Mouse (Mus musculus): ENCODE data around the gene Olfr1260. TPM values are rescaled to one million over a fixed set of nuclear protein-coding genes. Genes with fewer than 3 reads are reported as not detected.

Olfr1260 gene
- not detected in 2 replicates for polyA plus RNA-seq (2015; fragmentation: Nextera tagmentation; extraction: Ambion mirVana)

DNA sequence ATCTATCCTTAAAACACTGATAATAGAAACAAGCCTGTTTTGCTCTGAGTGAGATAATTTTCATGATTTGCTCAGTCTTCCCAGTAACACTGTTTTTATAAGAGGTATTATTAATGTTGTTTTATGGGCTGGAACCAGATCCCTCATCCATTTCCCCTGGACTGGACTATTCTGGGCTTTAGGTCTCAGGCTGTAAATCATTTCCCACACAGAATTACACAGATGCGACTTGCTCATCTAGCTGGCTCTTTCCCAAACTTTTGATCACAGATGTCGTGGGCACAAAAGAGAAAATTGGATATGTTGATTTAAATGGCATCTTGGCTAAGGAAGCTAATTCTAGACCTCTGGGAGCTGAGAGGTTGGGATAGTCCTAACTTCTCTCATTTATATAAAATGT, at the start of gene Olfr1260:
Gene Olfr1260, plus strand, starts transcription at position 157 of the 400 bp plus-strand sequence.
- Histone ChIP-seq H3K27me3 (no peaks in the 10 kb centered on the region), H3K4me3 (replicated peaks) (no peak within 1 kb of the TSS), H3K27ac (no peak within 1 kb of the TSS), H3K9ac (replicated peaks) (no peak within 1 kb of the TSS), H3K36me3 (no peaks in the 10 kb centered on the region), H3K4me2 (replicated peaks) (no peak within 1 kb of the TSS), H3K4me1 (replicated peaks) (no peaks in the 10 kb centered on the region), H3K9me3 (no peaks in the 10 kb centered on the region)
- WGBS: 78% methylated on average over 2 of the region's 2 CpGs
- no peak for ATAC-seq

DNA sequence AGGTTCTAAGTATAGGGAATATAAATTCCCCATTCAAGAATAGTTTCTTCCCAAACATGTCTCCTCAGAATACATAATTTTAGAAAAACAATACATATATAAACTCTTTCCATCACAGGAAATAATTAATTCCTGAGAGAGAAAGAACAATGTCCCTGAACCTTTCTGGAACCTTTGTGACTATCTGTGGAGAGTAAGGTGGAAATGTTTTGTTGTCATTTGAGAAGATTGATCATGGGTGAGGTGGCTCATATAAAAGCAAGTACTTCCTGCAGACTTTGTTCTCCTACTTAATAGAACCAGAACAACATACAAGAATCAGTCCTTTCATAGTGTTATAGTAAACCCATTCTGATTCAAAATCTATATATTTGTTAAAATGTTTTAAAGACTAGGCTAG, 47.1 kb upstream of the Olfr1260 start, which contains the start of gene Olfr1258:
Gene Olfr1258, plus strand, starts transcription at position 301 of the 400 bp plus-strand sequence.
- no peaks in the 10 kb centered on the region for H3K9me3 ChIP-seq
- H3K4me3 ChIP-seq (replicated peaks): no peak within 1 kb of the TSS
- no peak within 1 kb of the TSS for H3K9ac ChIP-seq (replicated peaks)
- H3K4me2 ChIP-seq (replicated peaks): no peak within 1 kb of the TSS
- no peaks in the 10 kb centered on the region for H3K27me3 ChIP-seq
- H3K4me1 ChIP-seq (replicated peaks): no peaks in the 10 kb centered on the region
- no peak within 1 kb of the TSS for H3K27ac ChIP-seq
- no peaks in the 10 kb centered on the region for H3K36me3 ChIP-seq
- ATAC-seq: no peak

DNA sequence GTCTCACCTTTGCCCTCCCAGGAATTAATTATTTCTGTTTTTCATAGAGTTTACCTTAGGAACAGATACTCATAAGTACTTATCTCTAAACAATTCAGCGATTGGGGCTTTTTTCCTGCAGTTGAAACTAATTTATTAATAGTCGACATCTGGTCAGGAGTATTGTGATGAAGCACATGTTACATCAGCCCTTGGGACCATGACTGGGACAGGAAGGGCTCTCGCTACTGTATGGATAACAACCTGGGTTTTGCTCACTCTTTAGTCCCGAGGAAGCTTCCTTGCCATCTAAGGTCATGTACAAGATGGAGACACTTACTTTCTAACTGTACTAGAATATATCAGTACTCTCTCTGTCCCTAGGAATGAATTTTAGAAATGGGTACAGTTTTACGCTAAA, 25.6 kb upstream of the Olfr1260 start, which contains the start of gene Olfr1259:
Gene Olfr1259, minus strand, starts transcription at position 101 of the 400 bp plus-strand sequence.
- ATAC-seq: no peak
- no peak within 1 kb of the TSS for H3K27ac ChIP-seq
- no peaks in the 10 kb centered on the region for H3K4me1 ChIP-seq (replicated peaks)
- no peaks in the 10 kb centered on the region for H3K9me3 ChIP-seq
- no peak within 1 kb of the TSS for H3K4me3 ChIP-seq (replicated peaks)
- no peak within 1 kb of the TSS for H3K4me2 ChIP-seq (replicated peaks)
- no peaks in the 10 kb centered on the region for H3K36me3 ChIP-seq
- WGBS: 93% methylated on average over 5 of the region's 5 CpGs
- H3K27me3 ChIP-seq: no peaks in the 10 kb centered on the region
- no peak within 1 kb of the TSS for H3K9ac ChIP-seq (replicated peaks)

DNA sequence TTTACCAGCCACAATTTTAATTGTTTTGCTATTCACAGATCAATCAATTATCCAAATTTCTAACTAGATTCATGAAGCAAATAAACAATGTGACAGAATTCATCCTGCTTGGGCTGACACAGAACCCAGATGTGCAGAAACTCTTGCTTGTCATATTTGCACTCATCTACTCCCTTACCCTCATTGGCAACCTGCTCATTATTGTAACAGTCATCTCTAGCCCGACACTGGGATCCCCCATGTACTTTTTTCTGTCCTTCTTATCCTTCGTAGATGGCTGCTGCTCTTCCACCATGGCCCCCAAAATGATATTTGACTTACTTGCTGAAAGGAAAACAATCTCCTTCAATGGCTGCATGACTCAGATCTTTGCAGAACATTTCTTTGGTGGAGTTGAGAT, 3.6 kb downstream of the Olfr1260 start:
- Histone ChIP-seq H3K4me3 (replicated peaks) (no peak overlapping the region), H3K36me3 (no peaks in the 10 kb centered on the region), H3K27me3 (no peaks in the 10 kb centered on the region), H3K4me1 (replicated peaks) (no peaks in the 10 kb centered on the region), H3K9ac (replicated peaks) (no peak overlapping the region), H3K4me2 (replicated peaks) (no peak overlapping the region), H3K9me3 (no peaks in the 10 kb centered on the region), H3K27ac (no peak overlapping the region)
- WGBS: 89% methylated on average over 2 of the region's 2 CpGs
- ATAC-seq: no peak

DNA sequence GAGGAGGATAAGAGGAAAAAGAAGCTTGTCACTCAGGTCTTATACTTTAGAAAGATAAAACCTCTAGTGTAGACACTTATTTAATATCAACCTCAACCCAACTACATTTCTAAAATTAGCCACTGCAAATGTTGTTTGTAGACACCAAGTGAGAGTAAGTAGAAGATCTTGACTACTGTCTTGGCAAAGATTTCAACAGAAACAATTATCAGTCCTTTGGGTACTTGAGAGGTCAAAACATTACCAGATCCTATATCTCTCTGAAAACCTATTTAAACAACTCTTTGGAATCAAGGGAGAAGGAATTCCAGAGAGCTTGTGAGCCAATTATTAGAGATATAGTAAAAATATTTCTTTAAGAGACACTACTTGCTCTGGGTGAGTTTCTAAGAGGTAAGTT, 16.8 kb downstream of the Olfr1260 start, which contains the start of gene Olfr1261:
Gene Olfr1261, plus strand, starts transcription at position 301 of the 400 bp plus-strand sequence.
- Histone ChIP-seq H3K4me3 (replicated peaks) (no peak within 1 kb of the TSS), H3K4me1 (replicated peaks) (no peaks in the 10 kb centered on the region), H3K27ac (no peak within 1 kb of the TSS), H3K27me3 (no peaks in the 10 kb centered on the region), H3K9me3 (no peaks in the 10 kb centered on the region), H3K9ac (replicated peaks) (no peak within 1 kb of the TSS), H3K36me3 (no peaks in the 10 kb centered on the region), H3K4me2 (replicated peaks) (no peak within 1 kb of the TSS)
- ATAC-seq: no peak

DNA sequence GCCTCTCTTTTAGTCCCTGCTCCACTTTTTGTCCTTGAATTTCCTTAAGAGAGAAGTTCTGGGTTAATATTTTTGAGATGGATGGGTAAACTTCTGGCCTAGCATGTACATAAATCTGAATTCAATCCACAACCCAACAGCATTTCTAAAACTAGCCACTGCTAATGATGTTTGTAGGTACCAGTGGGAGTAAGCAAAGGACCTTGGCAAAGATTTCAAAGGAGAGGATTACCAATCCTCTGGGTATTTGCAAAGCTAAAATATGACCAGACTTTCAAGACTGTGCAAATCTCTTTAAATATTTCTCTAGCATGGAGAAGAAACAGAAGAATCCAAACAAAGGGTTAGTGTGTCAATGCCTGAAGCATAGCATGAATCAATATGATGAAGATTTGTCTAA, 25.7 kb downstream of the Olfr1260 start, which contains the start of gene Olfr1262:
Gene Olfr1262, plus strand, starts transcription at position 301 of the 400 bp plus-strand sequence.
- no peak for ATAC-seq
- no peaks in the 10 kb centered on the region for H3K9me3 ChIP-seq
- H3K4me3 ChIP-seq (replicated peaks): no peak within 1 kb of the TSS
- H3K4me2 ChIP-seq (replicated peaks): no peak within 1 kb of the TSS
- H3K27ac ChIP-seq: no peak within 1 kb of the TSS
- H3K36me3 ChIP-seq: no peaks in the 10 kb centered on the region
- H3K4me1 ChIP-seq (replicated peaks): no peaks in the 10 kb centered on the region
- H3K27me3 ChIP-seq: no peaks in the 10 kb centered on the region
- H3K9ac ChIP-seq (replicated peaks): no peak within 1 kb of the TSS

DNA sequence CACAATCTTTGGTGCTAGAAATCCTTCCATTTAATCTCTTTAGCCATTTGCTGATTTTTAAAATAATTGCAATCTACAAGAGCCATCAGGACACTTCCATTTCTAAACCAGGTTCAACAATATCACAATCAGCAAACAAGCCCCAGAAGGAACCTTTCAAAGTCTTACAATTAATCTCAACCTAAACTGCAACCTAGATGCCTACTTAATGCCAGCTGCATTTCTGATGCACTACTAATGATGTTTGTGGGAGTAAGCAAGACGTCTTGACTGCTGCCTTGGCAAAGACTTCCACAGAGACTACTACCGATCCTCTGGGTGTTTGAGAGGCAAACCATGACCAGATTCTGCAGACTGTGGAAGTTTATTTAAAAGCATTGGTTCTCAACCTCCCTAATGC, 37.7 kb downstream of the Olfr1260 start, which contains the start of gene Olfr1263:
Gene Olfr1263, plus strand, starts transcription at position 301 of the 400 bp plus-strand sequence.
- H3K4me1 ChIP-seq (replicated peaks): no peaks in the 10 kb centered on the region
- H3K36me3 ChIP-seq: no peaks in the 10 kb centered on the region
- no peak within 1 kb of the TSS for H3K4me3 ChIP-seq (replicated peaks)
- H3K27ac ChIP-seq: no peak within 1 kb of the TSS
- H3K9me3 ChIP-seq: no peaks in the 10 kb centered on the region
- H3K9ac ChIP-seq (replicated peaks): no peak within 1 kb of the TSS
- no peaks in the 10 kb centered on the region for H3K27me3 ChIP-seq
- 81% methylated on average over 2 of the region's 2 CpGs for WGBS
- H3K4me2 ChIP-seq (replicated peaks): no peak within 1 kb of the TSS
- no peak for ATAC-seq

DNA sequence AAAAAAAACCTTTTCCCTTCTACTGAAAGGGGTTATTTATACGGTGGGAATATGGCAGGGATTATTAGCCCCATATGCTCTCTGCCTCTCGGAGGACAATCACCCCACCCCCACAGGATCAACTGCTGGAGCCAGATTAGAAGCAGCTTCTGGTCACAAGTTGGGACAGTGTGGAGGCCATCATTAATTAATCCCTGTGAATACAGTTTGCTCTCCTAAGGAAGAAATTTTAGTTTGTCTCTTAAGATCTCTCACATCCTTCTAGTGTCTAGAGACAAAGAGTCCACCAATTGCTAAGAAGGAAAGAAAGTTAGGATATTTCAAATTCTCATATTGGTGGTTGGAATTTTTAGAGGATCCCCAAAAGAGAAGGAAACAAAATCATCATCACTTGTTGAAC, 51.3 kb downstream of the Olfr1260 start, which contains the start of gene Olfr1264:
Gene Olfr1264, minus strand, starts transcription at position 101 of the 400 bp plus-strand sequence.
- Histone ChIP-seq H3K9ac (replicated peaks) (no peak within 1 kb of the TSS), H3K27me3 (no peaks in the 10 kb centered on the region), H3K4me2 (replicated peaks) (no peak within 1 kb of the TSS), H3K9me3 (no peaks in the 10 kb centered on the region), H3K36me3 (no peaks in the 10 kb centered on the region), H3K4me1 (replicated peaks) (no peaks in the 10 kb centered on the region), H3K27ac (no peak within 1 kb of the TSS), H3K4me3 (replicated peaks) (no peak within 1 kb of the TSS)
- ATAC-seq: no peak
- 71% methylated on average over 2 of the region's 2 CpGs for WGBS

Other genes starting within 250 kb of the Olfr1260 start
- gene Olfr1252, start 249.3 kb upstream of the Olfr1260 start, polyA plus RNA-seq (2015; fragmentation: Nextera tagmentation; extraction: Ambion mirVana): not detected in 2 replicates
- gene Olfr1253, start 217.2 kb upstream of the Olfr1260 start, polyA plus RNA-seq (2015; fragmentation: Nextera tagmentation; extraction: Ambion mirVana): not detected in 2 replicates
- not detected in 2 replicates for gene Olfr1254, start 180.7 kb upstream of the Olfr1260 start, polyA plus RNA-seq (2015; fragmentation: Nextera tagmentation; extraction: Ambion mirVana)
- gene Olfr1255, start 162.3 kb upstream of the Olfr1260 start, polyA plus RNA-seq (2015; fragmentation: Nextera tagmentation; extraction: Ambion mirVana): not detected in 2 replicates
- gene Olfr1256, start 132.8 kb upstream of the Olfr1260 start, polyA plus RNA-seq (2015; fragmentation: Nextera tagmentation; extraction: Ambion mirVana): 0.03 and 0.13 TPM in 2 replicates
- not detected in 2 replicates for gene Olfr48, start 126.1 kb upstream of the Olfr1260 start, polyA plus RNA-seq (2015; fragmentation: Nextera tagmentation; extraction: Ambion mirVana)
- not detected in 2 replicates for gene Olfr1257, start 95.9 kb upstream of the Olfr1260 start, polyA plus RNA-seq (2015; fragmentation: Nextera tagmentation; extraction: Ambion mirVana)
- gene Olfr1258, start 47.0 kb upstream of the Olfr1260 start, polyA plus RNA-seq (2015; fragmentation: Nextera tagmentation; extraction: Ambion mirVana): not detected in 2 replicates
- gene Olfr1259, start 25.7 kb upstream of the Olfr1260 start, polyA plus RNA-seq (2015; fragmentation: Nextera tagmentation; extraction: Ambion mirVana): not detected in 2 replicates
- gene Olfr1261, start 16.9 kb downstream of the Olfr1260 start, polyA plus RNA-seq (2015; fragmentation: Nextera tagmentation; extraction: Ambion mirVana): not detected in 2 replicates
- gene Olfr1262, start 25.8 kb downstream of the Olfr1260 start, polyA plus RNA-seq (2015; fragmentation: Nextera tagmentation; extraction: Ambion mirVana): not detected in 2 replicates
- gene Olfr1263, start 37.8 kb downstream of the Olfr1260 start, polyA plus RNA-seq (2015; fragmentation: Nextera tagmentation; extraction: Ambion mirVana): not detected in 2 replicates
- not detected in 2 replicates for gene Olfr1264, start 51.2 kb downstream of the Olfr1260 start, polyA plus RNA-seq (2015; fragmentation: Nextera tagmentation; extraction: Ambion mirVana)
- not detected in 2 replicates for gene Olfr1265, start 61.0 kb downstream of the Olfr1260 start, polyA plus RNA-seq (2015; fragmentation: Nextera tagmentation; extraction: Ambion mirVana)
- gene Olfr140, start 89.3 kb downstream of the Olfr1260 start, polyA plus RNA-seq (2015; fragmentation: Nextera tagmentation; extraction: Ambion mirVana): not detected in 2 replicates
- not detected in 2 replicates for gene Olfr1269, start 147.1 kb downstream of the Olfr1260 start, polyA plus RNA-seq (2015; fragmentation: Nextera tagmentation; extraction: Ambion mirVana)
- not detected in 2 replicates for gene Olfr32, start 168.0 kb downstream of the Olfr1260 start, polyA plus RNA-seq (2015; fragmentation: Nextera tagmentation; extraction: Ambion mirVana)
- not detected in 2 replicates for gene Olfr1270, start 178.8 kb downstream of the Olfr1260 start, polyA plus RNA-seq (2015; fragmentation: Nextera tagmentation; extraction: Ambion mirVana)

Data from midbrain, embryonic 13.5 days (tissue).